Mouse (Mus musculus) G1E (cell line): ENCODE measurements around the gene Ganab. TPM values are rescaled to one million over a fixed set of nuclear protein-coding genes. Genes with fewer than 3 reads are reported as not detected.

ENCODE experiments used
- ATAC-seq: 2 replicates; pipeline ENCODE4 v1.8.0; 2016; ENCODE audit warnings: mild to moderate bottlenecking; ENCODE audit not compliant: insufficient number of reproducible peaks, poor library complexity, low FRiP score, severe bottlenecking; ENCODE audit errors: extremely low read depth
- DNase-seq: peaks from one replicate; pipeline ENCODE4 v3.0.0; 2012; ENCODE audit warnings: low spot score
- H3K27me3 ChIP-seq: 2 replicates; pipeline ENCODE4 v1.6.1; 2012; ENCODE audit warnings: mild to moderate bottlenecking, low read length, inconsistent platforms; ENCODE audit not compliant: insufficient read depth
- H3K36me3 ChIP-seq: replicated peaks from 2 replicates; pipeline ENCODE3; 2012; ENCODE audit warnings: mild to moderate bottlenecking, inconsistent platforms
- H3K4me1 ChIP-seq: 2 replicates; pipeline ENCODE4 v1.6.1; 2012; ENCODE audit warnings: low read depth, low read length, inconsistent platforms, mixed read lengths; ENCODE audit not compliant: insufficient read depth
- H3K4me3 ChIP-seq: 2 replicates; pipeline ENCODE4 v1.5.1; 2012; ENCODE audit warnings: low read depth, mild to moderate bottlenecking, inconsistent platforms, low read length, moderate library complexity, mixed read lengths
- H3K9me3 ChIP-seq: replicated peaks from 2 replicates; pipeline ENCODE4 v1.6.1; 2012; ENCODE audit warnings: inconsistent platforms
- CTCF ChIP-seq: IDR thresholded peaks from 2 replicates; pipeline ENCODE4 v1.5.1; 2012; ENCODE audit warnings: low read depth, low read length, inconsistent platforms, mixed read lengths
- GATA1 ChIP-seq: IDR thresholded peaks from 2 replicates; pipeline ENCODE4 v1.6.1; 2012; ENCODE audit warnings: borderline replicate concordance, low read length, inconsistent platforms, mixed read lengths
- GATA2 ChIP-seq: IDR thresholded peaks from 2 replicates; pipeline ENCODE4 v1.6.1; 2012; ENCODE audit warnings: low read depth, low read length, inconsistent platforms, borderline replicate concordance
- POLR2AphosphoS5 ChIP-seq: IDR thresholded peaks from 2 replicates; pipeline ENCODE4 v1.6.1; 2012; ENCODE audit warnings: low read depth, low read length, inconsistent platforms; ENCODE audit not compliant: insufficient replicate concordance
- TAL1 ChIP-seq: conservative IDR thresholded peaks from 2 replicates; pipeline ENCODE4 v1.6.1; 2012; ENCODE audit warnings: low read depth, low read length, inconsistent platforms, mixed read lengths
- polyA plus RNA-seq: library from polyadenylated mRNA; stranded (reverse); fragments of >175 nt; gene quantifications from 2 replicates; pipeline ENCODE4 v1.2.3, GENCODE M21; 2012
- total RNA-seq, 2 experiments: library from RNA; stranded (forward) in 1 of 2; stranded (reverse) in 1 of 2; fragments of 200-1000 nt in 1 of 2; fragments of >200 nt in 1 of 2; fragmentation: Nextera tagmentation in 1 of 2; gene quantifications; 2 replicates each; pipeline ENCODE4 v1.2.3; 2014 to 2017

Ganab gene
- total and polyA plus RNA-seq, 3 experiments, result 56.2 to 214 (median 75.0) TPM

DNA sequence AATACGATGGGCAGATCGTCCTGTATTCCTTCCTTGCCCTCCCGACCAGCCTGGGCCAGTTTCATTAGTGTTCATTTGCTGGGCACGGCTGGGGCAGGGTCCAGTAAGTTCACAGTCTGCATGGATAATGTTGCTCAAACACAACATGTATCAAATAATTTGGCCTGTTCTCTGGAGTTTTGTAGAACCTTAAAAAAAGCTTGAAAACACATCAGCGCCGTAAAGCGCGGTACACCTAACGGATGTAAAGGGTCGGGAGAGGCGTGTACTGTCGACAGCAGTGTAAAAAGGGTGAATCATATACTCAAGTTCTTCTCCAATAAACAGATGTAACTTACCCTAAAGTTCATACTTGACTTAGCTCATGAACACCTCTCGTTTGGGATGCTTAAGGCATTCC is 705 bp downstream of the Ganab start:
- no peak for ATAC-seq
- TF ChIP-seq TAL1 (no peak), GATA1 (no peak), GATA2 (no peak), CTCF (no peak), POLR2AphosphoS5 (no peak)
- Histone ChIP-seq H3K36me3 (peaks cover 73% of the 10 kb centered on the region), H3K27me3 (no peaks in the 10 kb centered on the region), H3K4me1 (peaks cover 71% of the 10 kb centered on the region), H3K9me3 (peaks cover 5% of the 10 kb centered on the region), H3K4me3 (peak overlapping the region; percentile 95)
- no peak for DNase-seq

DNA sequence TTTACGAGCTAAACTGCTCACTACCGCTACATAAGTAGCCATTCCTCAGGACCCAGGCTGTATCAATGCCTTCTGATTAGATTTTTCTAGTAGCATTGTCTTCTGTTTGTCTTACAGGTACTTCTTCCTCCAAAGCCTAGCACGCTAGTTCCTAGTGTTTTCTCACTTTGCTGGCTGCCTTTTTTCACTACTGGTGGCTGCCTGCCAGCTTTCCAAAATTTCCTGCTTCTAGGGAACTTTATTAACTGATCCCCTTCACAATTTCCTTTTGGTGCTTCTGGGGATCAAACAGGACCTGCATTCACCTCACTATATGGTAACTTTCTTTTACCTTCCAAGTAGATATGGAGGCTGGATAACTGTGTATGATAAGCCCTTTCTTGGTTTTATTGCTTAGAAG is 1.2 kb downstream of the Ganab start:
- DNase-seq (no peak), ATAC-seq (no peak)
- TF ChIP-seq GATA2 (no peak), POLR2AphosphoS5 (no peak), TAL1 (no peak), CTCF (no peak), GATA1 (no peak)
- peaks cover 5% of the 10 kb centered on the region for H3K9me3 ChIP-seq
- peak overlapping the region; percentile 95 for H3K4me3 ChIP-seq
- peaks cover 78% of the 10 kb centered on the region for H3K36me3 ChIP-seq
- no peaks in the 10 kb centered on the region for H3K27me3 ChIP-seq
- H3K4me1 ChIP-seq, result peaks cover 68% of the 10 kb centered on the region

DNA sequence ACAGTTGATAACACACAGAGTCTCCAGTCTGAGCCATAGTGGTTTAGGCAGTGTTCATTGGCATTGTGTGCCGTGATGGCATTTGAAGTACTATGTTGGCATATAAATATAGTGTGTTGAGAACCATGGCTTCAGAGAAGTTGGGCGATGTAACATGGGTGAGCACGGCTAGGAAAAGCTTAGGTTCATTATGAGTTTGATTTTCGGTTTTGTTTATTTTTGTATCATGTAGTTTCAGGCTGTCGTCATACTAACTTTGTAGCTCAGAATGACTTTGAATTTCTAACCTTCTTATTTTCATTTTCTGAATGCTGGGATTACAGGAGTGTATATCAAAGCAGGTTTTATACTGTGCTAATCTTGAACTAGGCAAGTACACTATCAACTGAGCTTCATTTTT is 5.5 kb downstream of the Ganab start:
- ATAC-seq, result no peak
- Histone ChIP-seq H3K4me3 (no peak overlapping the region), H3K4me1 (peaks cover 44% of the 10 kb centered on the region), H3K27me3 (no peaks in the 10 kb centered on the region), H3K9me3 (no peaks in the 10 kb centered on the region), H3K36me3 (peaks cover 88% of the 10 kb centered on the region)
- DNase-seq, result no peak
- no peak for TF ChIP-seq TAL1
- no peak for TF ChIP-seq GATA2
- TF ChIP-seq CTCF, result no peak
- no peak for TF ChIP-seq GATA1
- no peak for TF ChIP-seq POLR2AphosphoS5

DNA sequence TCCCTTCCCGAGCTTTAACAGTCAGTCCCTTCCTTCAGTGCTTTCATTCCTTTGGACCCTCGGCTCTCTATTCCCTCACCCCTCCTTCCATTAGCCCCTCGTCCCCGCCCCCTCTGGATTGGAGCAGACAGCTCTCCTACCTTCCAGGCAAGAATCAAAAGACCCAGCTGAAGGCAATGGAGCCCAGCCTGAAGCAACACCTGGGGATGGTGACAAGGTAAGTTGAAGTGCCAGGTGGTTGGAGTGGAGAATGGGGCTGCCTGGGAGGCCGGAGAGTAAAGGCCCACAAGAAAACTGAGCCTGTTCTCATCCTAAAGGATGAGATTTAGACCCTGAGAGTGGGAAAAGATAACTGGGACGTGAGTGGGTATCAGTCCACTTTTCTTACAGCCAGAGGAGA is 10.7 kb downstream of the Ganab start:
- H3K9me3 ChIP-seq, result no peaks in the 10 kb centered on the region

DNA sequence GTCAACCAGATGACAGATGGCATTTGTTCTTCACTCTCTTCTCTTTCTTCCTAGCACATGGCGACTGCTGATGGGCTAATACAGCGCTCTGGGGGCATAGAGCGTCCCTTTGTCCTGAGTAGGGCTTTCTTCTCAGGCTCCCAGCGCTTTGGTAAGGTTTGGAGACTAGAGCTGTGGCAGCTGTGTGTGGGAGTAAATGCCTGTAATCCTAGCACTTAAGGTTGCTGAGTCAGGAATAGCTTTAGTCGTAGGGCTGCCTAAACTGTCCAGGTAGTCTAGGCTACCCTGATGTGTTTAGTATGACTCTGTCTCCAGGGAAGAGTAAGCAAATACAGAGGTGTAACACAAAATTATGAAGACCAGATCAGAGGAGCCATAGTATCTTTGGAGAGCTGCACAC is 13.9 kb downstream of the Ganab start:
- no peak for ATAC-seq
- Histone ChIP-seq H3K4me1 (peaks cover 10% of the 10 kb centered on the region), H3K27me3 (no peaks in the 10 kb centered on the region), H3K36me3 (peaks cover 100% of the 10 kb centered on the region), H3K4me3 (no peak overlapping the region), H3K9me3 (no peaks in the 10 kb centered on the region)
- DNase-seq, result no peak
- TF ChIP-seq GATA1 (no peak), CTCF (no peak), GATA2 (no peak), POLR2AphosphoS5 (no peak), TAL1 (no peak)

More for the DNA sequence above, 10.7 kb downstream of the Ganab start:
- Histone ChIP-seq H3K27me3 (no peaks in the 10 kb centered on the region), H3K4me3 (no peak overlapping the region), H3K36me3 (peaks cover 98% of the 10 kb centered on the region), H3K4me1 (peaks cover 13% of the 10 kb centered on the region)
- ATAC-seq, result no peak
- TF ChIP-seq CTCF, result no peak
- no peak for TF ChIP-seq TAL1
- no peak for TF ChIP-seq GATA2
- TF ChIP-seq POLR2AphosphoS5, result no peak
- no peak for TF ChIP-seq GATA1
- no peak for DNase-seq

DNA sequence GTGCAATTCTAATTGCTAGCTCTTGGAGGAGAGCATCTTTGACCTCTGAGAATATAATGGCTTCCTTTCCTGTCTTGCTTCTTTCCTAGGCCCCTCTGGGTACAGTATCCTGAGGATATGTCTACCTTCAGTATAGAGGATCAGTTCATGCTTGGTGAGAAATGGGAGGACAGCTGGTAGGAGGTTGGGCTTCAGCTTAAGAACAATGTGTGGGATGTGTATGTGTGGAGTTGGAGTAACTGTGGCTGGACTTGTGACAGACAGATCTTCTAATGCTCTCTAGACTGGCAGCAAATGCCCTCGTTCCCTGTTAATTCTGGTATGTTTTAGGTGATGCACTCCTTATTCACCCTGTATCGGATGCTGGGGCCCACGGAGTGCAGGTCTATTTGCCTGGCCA is 16.3 kb downstream of the Ganab start:
- Histone ChIP-seq H3K36me3 (peaks cover 86% of the 10 kb centered on the region), H3K4me1 (peaks cover 5% of the 10 kb centered on the region; the same call in 1 of the 2 replicates), H3K27me3 (no peaks in the 10 kb centered on the region), H3K9me3 (no peaks in the 10 kb centered on the region), H3K4me3 (no peak overlapping the region)
- TF ChIP-seq GATA2, result no peak
- no peak for TF ChIP-seq TAL1
- TF ChIP-seq GATA1, result no peak
- DNase-seq (no peak), ATAC-seq (no peak)

DNA sequence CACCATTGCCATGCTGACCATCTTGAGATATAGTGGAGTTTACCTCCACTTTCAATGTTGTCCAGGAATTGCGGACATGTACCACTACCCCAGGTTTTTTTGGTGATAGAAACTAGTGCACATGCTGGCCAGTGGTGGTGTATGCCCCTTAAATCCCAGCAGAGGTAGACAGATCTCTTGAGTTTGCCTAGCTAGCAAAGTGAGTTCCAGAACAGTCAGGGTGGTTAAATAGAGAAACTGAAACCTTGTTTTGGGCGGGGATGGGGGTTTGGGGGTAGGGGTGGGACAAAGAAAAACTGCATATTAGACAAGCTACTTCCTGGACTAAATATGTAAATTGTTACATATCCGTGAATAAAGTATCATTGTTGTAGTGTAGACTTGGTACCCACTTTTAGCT is 21.1 kb downstream of the Ganab start:
- Histone ChIP-seq H3K9me3 (no peaks in the 10 kb centered on the region), H3K36me3 (peaks cover 57% of the 10 kb centered on the region), H3K4me1 (peaks cover 45% of the 10 kb centered on the region), H3K4me3 (no peak overlapping the region), H3K27me3 (no peaks in the 10 kb centered on the region)
- TF ChIP-seq GATA1 (no peak), POLR2AphosphoS5 (no peak), GATA2 (no peak), TAL1 (no peak), CTCF (no peak)
- DNase-seq, result no peak
- ATAC-seq, result no peak
